Comparison of ENCODE assay signal across 10 mouse cellular contexts in the genomic region with DNA sequence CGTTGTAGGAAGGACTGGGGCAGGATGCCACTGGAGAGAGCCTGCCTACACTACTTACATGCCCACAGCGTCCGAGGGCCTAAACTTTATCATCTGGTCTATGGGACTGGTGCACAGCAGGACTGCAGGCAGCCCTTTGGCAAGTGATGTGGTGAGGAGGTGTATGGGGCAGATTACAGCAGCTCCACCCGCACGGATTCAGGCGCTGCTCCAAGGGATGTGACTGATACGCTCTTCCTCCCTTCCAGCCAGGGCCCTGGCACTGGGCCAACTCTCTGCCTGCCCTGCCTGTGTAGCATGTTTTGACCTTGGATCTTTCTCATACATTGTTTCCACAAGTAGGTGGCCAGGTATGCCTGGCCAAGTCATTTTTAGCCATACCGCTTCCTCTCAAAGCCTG. TPM values are rescaled to one million over a fixed set of nuclear protein-coding genes. Genes with fewer than 3 reads are reported as not detected.
DNase-seq lines count a peak whose midpoint lies in the region; ATAC-seq and TF ChIP-seq lines count a peak whose summit lies in the region.
"Had no signal": no experiment of that assay in that cellular context is flagged by ENCODE, and none has a peak within 500 bp of the region (broad histone marks: within the 10 kb centered on the region; RNA-seq: fewer than 3 reads in every experiment).

No protein-coding gene starts in this region.

- no peaks in the 10 kb centered on the region for H3K27me3 ChIP-seq in hindbrain, postnatal 0 days (ENCODE audit: insufficient read depth, low read length)
- H3K27me3 ChIP-seq in liver, embryonic 16.5 days (ENCODE audit: control insufficient read depth, insufficient read depth, low read depth, low read length), result no peaks in the 10 kb centered on the region
- H3K27me3 ChIP-seq in stomach, postnatal 0 days (ENCODE audit: control insufficient read depth, insufficient read depth, low read length), result no peaks in the 10 kb centered on the region
- H3K27me3 ChIP-seq: midbrain, embryonic 12.5 days had no signal

- H3K4me2 ChIP-seq in hindbrain, postnatal 0 days (ENCODE audit: low read depth, low read length), result no peak overlapping the region
- no peak overlapping the region for H3K4me2 ChIP-seq in liver, embryonic 16.5 days (ENCODE audit: low read depth, low read length)
- 0 out of 2 replicates have a peak overlapping the region, but pooled peaks have one; percentile 20 for H3K4me2 ChIP-seq in stomach, postnatal 0 days (replicated peaks; ENCODE audit: low read depth)
- H3K4me2 ChIP-seq: midbrain, embryonic 12.5 days had no signal

- H3K9ac ChIP-seq in hindbrain, postnatal 0 days (replicated peaks; ENCODE audit: low read length), result no peak overlapping the region
- H3K9ac ChIP-seq in liver, embryonic 16.5 days (ENCODE audit: low read depth, low read length), result no peak overlapping the region
- H3K9ac ChIP-seq in stomach, postnatal 0 days (ENCODE audit: low read length), result peak overlapping the region; percentile 5; the same call in 1 of the 2 replicates
- H3K9ac ChIP-seq: midbrain, embryonic 12.5 days had no signal

- no peak for ATAC-seq in hindbrain, postnatal 0 days
- ATAC-seq in liver, embryonic 16.5 days (ENCODE audit: low read depth), result peak; percentile 61
- peak; percentile 44; the same call in 1 of the 2 replicates for ATAC-seq in stomach, postnatal 0 days (ENCODE audit: low FRiP score, low TSS enrichment)
- no peak for ATAC-seq in inflammation-experienced regulatory T-cells, adult 6 months

- no peak for TF ChIP-seq EP300 in stomach, postnatal 0 days (optimal IDR thresholded peaks at IDR 0.05)

- H3K4me3 ChIP-seq in gastrocnemius, adult 2 months, result no peak overlapping the region
- H3K4me3 ChIP-seq in hindbrain, postnatal 0 days (ENCODE audit: low read length), result no peak overlapping the region
- no peak overlapping the region for H3K4me3 ChIP-seq in liver, embryonic 16.5 days (ENCODE audit: low read depth, low read length)
- H3K4me3 ChIP-seq in stomach, postnatal 0 days (ENCODE audit: low read depth, low read length), result no peak overlapping the region
- H3K4me3 ChIP-seq: erythroblast, embryonic 14.5 days; midbrain, embryonic 12.5 days had no signal

- no peak for TF ChIP-seq CTCF in gastrocnemius, adult 2 months (IDR thresholded peaks at IDR 0.05)
- TF ChIP-seq CTCF in hindbrain, postnatal 0 days (IDR thresholded peaks at IDR 0.05; ENCODE audit: low read depth), result no peak
- TF ChIP-seq CTCF in stomach, postnatal 0 days (IDR thresholded peaks at IDR 0.05; ENCODE audit: low read depth), result no peak

- peak overlapping the region; percentile 54 for H3K27ac ChIP-seq in gastrocnemius, adult 2 months
- H3K27ac ChIP-seq in hindbrain, postnatal 0 days, result no peak overlapping the region
- no peak overlapping the region for H3K27ac ChIP-seq in liver, embryonic 16.5 days (ENCODE audit: low read length)
- peak overlapping the region; percentile 79 for H3K27ac ChIP-seq in stomach, postnatal 0 days (replicated peaks)
- H3K27ac ChIP-seq: midbrain, embryonic 12.5 days had no signal

- no peaks in the 10 kb centered on the region for H3K36me3 ChIP-seq in hindbrain, postnatal 0 days (ENCODE audit: insufficient read depth, low read length)
- no peaks in the 10 kb centered on the region for H3K36me3 ChIP-seq in liver, embryonic 16.5 days (ENCODE audit: control insufficient read depth, insufficient read depth)
- H3K36me3 ChIP-seq in stomach, postnatal 0 days (ENCODE audit: control insufficient read depth, insufficient read depth, low read length), result no peaks in the 10 kb centered on the region
- H3K36me3 ChIP-seq: midbrain, embryonic 12.5 days had no signal

- intact Hi-C loops in gastrocnemius, adult 2 months (cut with DNase I), result no loop called here

- peak; percentile 50 for DNase-seq in layer of hippocampus, adult 9-11 months
- no peak for DNase-seq in layer of hippocampus, postnatal 14 days (ENCODE audit: low spot score in 2 of 2)
- DNase-seq in adrenal gland, adult 2 months, result peak; percentile 85
- DNase-seq in gastrocnemius, adult 2 months, result peak; percentile 91
- DNase-seq in hindbrain, postnatal 0 days (ENCODE audit: low spot score), result peak; percentile 53
- peak; percentile 81 for DNase-seq in stomach, postnatal 0 days (ENCODE audit: low spot score)

- peaks cover 5% of the 10 kb centered on the region; the same call in 1 of the 2 replicates for H3K4me1 ChIP-seq in hindbrain, postnatal 0 days (ENCODE audit: insufficient read depth, low read length)
- H3K4me1 ChIP-seq in liver, embryonic 16.5 days (ENCODE audit: control insufficient read depth, low read depth, low read length), result peaks cover 15% of the 10 kb centered on the region
- peaks cover 12% of the 10 kb centered on the region; the same call in 1 of the 2 replicates for H3K4me1 ChIP-seq in stomach, postnatal 0 days (replicated peaks; ENCODE audit: control insufficient read depth, insufficient read depth)

- H3K9me3 ChIP-seq in hindbrain, postnatal 0 days (ENCODE audit: low read length), result no peaks in the 10 kb centered on the region
- H3K9me3 ChIP-seq in liver, embryonic 16.5 days (replicated peaks; ENCODE audit: control insufficient read depth, low read length), result no peaks in the 10 kb centered on the region
- no peaks in the 10 kb centered on the region for H3K9me3 ChIP-seq in stomach, postnatal 0 days (ENCODE audit: control insufficient read depth, low read length)
- H3K9me3 ChIP-seq: midbrain, embryonic 12.5 days had no signal

- 34% methylated on average over 8 of the region's 8 CpGs for WGBS in hindbrain, postnatal 0 days
- 50% methylated on average over 8 of the region's 8 CpGs for WGBS in liver, embryonic 16.5 days (ENCODE audit: insufficient replicate concordance)
- WGBS in stomach, postnatal 0 days, result 24% methylated on average over 8 of the region's 8 CpGs

RNA-seq across cellular contexts. Expression of a gene that starts 11.4 kb away (rescaled TPM):
- total RNA-seq in layer of hippocampus, postnatal 14 days (2021), result 10 to 100 TPM; 26.1 to 30.4 TPM
- 1 to 10 TPM; 3.1 to 4.6 TPM for total RNA-seq in adrenal gland, adult 2 months (2021)
- 20.1 and 22.9 TPM in 2 replicates for polyA plus RNA-seq in adrenal gland, adult 2 months (2012; rRNA removed)
- total RNA-seq in gastrocnemius, adult 2 months (2021), result 10 to 100 TPM in 1 of 2 experiments, 1 to 10 TPM in 1; 5.4 to 10.9 TPM
- total RNA-seq in hindbrain, postnatal 0 days (2014; rRNA removed), result 15.0 and 15.7 TPM in 2 replicates
- polyA plus RNA-seq in hindbrain, postnatal 0 days (2015; fragmentation: Nextera tagmentation; extraction: Ambion mirVana), result 22.7 and 24.2 TPM in 2 replicates
- polyA plus RNA-seq in liver, embryonic 16.5 days (2015; fragmentation: Nextera tagmentation; extraction: Ambion mirVana), result 2.8 and 3.1 TPM in 2 replicates
- polyA plus RNA-seq in stomach, postnatal 0 days (2015; fragmentation: Nextera tagmentation; extraction: Ambion mirVana), result 48.7 and 51.3 TPM in 2 replicates
- under 1 TPM in 1 of 3 experiments, not detected in 2; 0.83 TPM for polyA plus RNA-seq in inflammation-experienced regulatory T-cells, adult 6 months (2017; shearing (Covaris generic))

RNA-seq across cellular contexts. Expression of a gene that starts 41.6 kb away (rescaled TPM):
- total RNA-seq in layer of hippocampus, postnatal 14 days (2021), result 100 to 1,000 TPM; 289 to 305 TPM
- 100 to 1,000 TPM; 193 to 525 TPM for total RNA-seq in adrenal gland, adult 2 months (2021)
- polyA plus RNA-seq in adrenal gland, adult 2 months (2012; rRNA removed), result 395 and 441 TPM in 2 replicates
- 10 to 100 TPM; 79.3 to 86.5 TPM for total RNA-seq in gastrocnemius, adult 2 months (2021)
- total RNA-seq in hindbrain, postnatal 0 days (2014; rRNA removed), result 337 and 384 TPM in 2 replicates
- 371 and 412 TPM in 2 replicates for polyA plus RNA-seq in hindbrain, postnatal 0 days (2015; fragmentation: Nextera tagmentation; extraction: Ambion mirVana)
- 232 and 241 TPM in 2 replicates for polyA plus RNA-seq in liver, embryonic 16.5 days (2015; fragmentation: Nextera tagmentation; extraction: Ambion mirVana)
- polyA plus RNA-seq in stomach, postnatal 0 days (2015; fragmentation: Nextera tagmentation; extraction: Ambion mirVana), result 231 and 235 TPM in 2 replicates
- polyA plus RNA-seq in inflammation-experienced regulatory T-cells, adult 6 months (2017; shearing (Covaris generic)), result 100 to 1,000 TPM; 136 to 174 (median 140) TPM

RNA-seq across cellular contexts. Expression of a gene that starts 41.9 kb away (rescaled TPM):
- 10 to 100 TPM; 21.9 to 28.1 TPM for total RNA-seq in layer of hippocampus, postnatal 14 days (2021)
- total RNA-seq in adrenal gland, adult 2 months (2021), result 10 to 100 TPM; 18.2 to 24.8 TPM
- polyA plus RNA-seq in adrenal gland, adult 2 months (2012; rRNA removed), result 38.1 and 60.4 TPM in 2 replicates
- total RNA-seq in gastrocnemius, adult 2 months (2021), result 10 to 100 TPM; 24.1 to 32.1 TPM
- 48.8 and 54.5 TPM in 2 replicates for total RNA-seq in hindbrain, postnatal 0 days (2014; rRNA removed)
- 39.1 and 42.2 TPM in 2 replicates for polyA plus RNA-seq in hindbrain, postnatal 0 days (2015; fragmentation: Nextera tagmentation; extraction: Ambion mirVana)
- polyA plus RNA-seq in liver, embryonic 16.5 days (2015; fragmentation: Nextera tagmentation; extraction: Ambion mirVana), result 11.1 TPM in 2 replicates
- 19.1 and 19.6 TPM in 2 replicates for polyA plus RNA-seq in stomach, postnatal 0 days (2015; fragmentation: Nextera tagmentation; extraction: Ambion mirVana)
- 1 to 10 TPM; 3.3 to 4.6 (median 4.6) TPM for polyA plus RNA-seq in inflammation-experienced regulatory T-cells, adult 6 months (2017; shearing (Covaris generic))

Comparison
In these comparisons a context has a peak if more than half of its experiments do, and no peak if none do; other contexts are left out.
1. DNase-seq: peak in layer of hippocampus, adult 9-11 months (single experiment), adrenal gland, adult 2 months (single experiment), gastrocnemius, adult 2 months (single experiment), hindbrain, postnatal 0 days (single experiment) and stomach, postnatal 0 days (single experiment); none in layer of hippocampus, postnatal 14 days (0 of 2).
2. H3K27ac ChIP-seq: peak in gastrocnemius, adult 2 months (single experiment) and stomach, postnatal 0 days (single experiment); none in hindbrain, postnatal 0 days (single experiment) and liver, embryonic 16.5 days (single experiment).
3. ATAC-seq: peak in liver, embryonic 16.5 days (single experiment) and stomach, postnatal 0 days (single experiment); none in hindbrain, postnatal 0 days (single experiment) and inflammation-experienced regulatory T-cells, adult 6 months (single experiment).